Mouse (Mus musculus) activated CD4-positive, CD25-positive, alpha-beta regulatory T cell, adult 4 months (primary cell): ENCODE measurements around the gene Ppa1. TPM values are rescaled to one million over a fixed set of nuclear protein-coding genes. Genes with fewer than 3 reads are reported as not detected.

Experiments used
- ATAC-seq: one replicate; pipeline ENCODE4 v1.8.0; 2017
- polyA plus RNA-seq, 2 experiments: library from polyadenylated mRNA; unstranded; fragments of 100-300 nt; shearing (Covaris generic); gene quantifications; one replicate each; pipeline ENCODE4 v1.2.1; 2017

Gene Ppa1
- polyA plus RNA-seq, 2 experiments from 2014 or later, result 69.2 to 88.9 TPM

DNA sequence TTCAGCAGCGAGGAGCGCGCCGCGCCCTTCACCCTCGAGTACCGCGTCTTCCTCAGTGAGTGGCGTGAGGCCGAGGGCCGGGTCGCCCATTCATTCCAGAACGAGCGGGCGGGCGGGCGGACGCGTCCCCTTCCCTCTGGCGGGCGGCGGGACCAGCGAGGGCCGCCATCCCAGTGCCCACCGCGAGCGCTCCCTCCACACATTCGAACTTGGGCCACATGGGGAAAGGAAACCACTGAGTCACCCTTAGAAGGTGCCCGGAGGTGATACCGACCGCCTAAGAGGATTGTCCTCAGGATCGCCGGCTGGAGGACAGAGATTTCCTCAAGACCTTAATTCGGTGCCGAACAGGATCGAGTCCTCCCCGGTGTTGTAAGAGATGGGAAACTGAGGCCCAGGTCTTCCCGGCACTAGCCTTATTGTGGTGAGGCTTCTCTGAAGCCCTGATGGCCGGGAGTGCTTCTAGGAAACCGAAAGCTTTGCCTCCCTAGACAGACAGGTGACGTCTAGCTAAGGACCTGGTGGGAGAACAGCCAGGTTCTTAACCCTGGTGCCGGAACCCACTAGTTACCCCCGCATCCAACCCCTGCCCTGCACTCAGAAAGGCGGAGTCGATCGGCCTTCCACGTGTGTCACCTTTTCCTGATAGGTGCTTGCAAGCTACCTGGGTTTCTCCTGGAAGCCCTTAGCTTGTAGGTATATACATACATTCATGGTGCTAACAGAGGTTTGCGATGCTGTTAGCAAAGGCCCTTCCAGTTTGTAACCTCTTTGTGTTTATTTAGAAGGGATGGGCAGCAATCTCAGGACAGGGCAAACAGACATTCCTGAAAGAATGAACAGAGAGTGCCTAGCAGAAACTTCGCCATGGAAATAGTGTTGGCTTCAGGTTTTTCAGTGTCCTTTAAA is 639 bp downstream of the Ppa1 start:
- peak; percentile 49 for ATAC-seq

DNA sequence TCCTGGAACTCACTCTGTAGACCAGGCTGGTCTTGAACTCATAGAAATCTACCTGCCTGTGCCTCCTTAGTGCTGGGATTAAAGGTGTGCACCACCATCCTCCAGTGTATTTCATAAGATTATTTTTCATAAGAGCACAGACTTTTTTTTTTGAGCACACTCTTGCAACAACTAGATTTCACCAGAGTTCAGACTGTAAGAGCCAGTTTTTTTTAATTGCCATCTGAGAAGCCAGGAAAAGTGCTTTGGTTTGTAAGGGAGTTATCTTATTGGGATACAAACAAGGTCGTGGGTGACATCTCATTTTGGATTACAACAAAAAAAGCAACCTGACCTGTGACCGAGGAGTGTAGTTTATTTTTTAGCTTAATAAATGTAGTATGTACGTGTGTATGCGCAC is 5.8 kb downstream of the Ppa1 start:
- ATAC-seq, result no peak

DNA sequence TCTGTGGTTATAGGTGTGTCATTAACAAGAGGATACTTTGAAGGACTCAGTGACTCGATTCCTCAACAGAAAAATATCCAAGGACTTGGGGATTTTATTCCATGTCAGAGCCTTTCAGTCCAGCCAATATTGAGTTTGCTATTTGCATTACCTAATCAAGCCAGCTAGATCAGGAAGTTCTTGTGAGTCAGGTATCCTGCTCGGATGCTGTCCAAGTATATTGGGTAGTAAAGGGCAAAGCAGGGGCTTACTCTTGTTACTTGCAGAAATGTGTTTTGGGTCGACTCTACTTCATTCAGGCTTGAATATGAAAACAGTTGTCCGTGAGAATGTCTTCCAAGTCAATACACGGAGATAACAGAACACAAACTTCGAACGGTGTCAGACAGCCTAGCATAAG is 6.3 kb downstream of the Ppa1 start:
- no peak for ATAC-seq

GRCm38 (mm10) chr10:61655188-61655587 is 6.8 kb downstream of the Ppa1 start:
- ATAC-seq, result no peak

GRCm38 (mm10) chr10:61656928-61657882 is 8.9 kb downstream of the Ppa1 start:
- ATAC-seq, result no peak

DNA sequence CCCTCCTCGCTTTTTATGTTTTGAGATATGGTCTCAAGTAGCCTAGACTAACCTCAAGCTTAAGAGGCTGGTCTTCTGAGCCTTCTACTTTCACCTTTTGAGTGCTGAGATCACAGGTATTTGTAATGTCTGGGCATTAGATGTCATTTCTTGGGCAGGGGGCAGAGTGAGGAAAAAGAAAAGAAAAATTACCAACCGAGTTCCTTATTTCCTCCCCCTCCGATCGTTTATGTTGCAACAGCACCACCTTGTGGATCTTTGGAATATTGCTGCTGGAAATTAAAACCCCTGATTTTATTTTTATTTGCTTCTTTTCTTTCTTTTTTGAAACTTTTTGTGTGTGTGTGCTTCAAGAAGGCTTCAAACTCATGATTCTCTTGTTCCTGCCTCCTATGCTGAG is 9.6 kb downstream of the Ppa1 start:
- peak; percentile 56 for ATAC-seq

GRCm38 (mm10) chr10:61661887-61662286 is 13.5 kb downstream of the Ppa1 start:
- ATAC-seq, result no peak

GRCm38 (mm10) chr10:61662391-61662988 is 14.1 kb downstream of the Ppa1 start:
- ATAC-seq, result no peak

DNA sequence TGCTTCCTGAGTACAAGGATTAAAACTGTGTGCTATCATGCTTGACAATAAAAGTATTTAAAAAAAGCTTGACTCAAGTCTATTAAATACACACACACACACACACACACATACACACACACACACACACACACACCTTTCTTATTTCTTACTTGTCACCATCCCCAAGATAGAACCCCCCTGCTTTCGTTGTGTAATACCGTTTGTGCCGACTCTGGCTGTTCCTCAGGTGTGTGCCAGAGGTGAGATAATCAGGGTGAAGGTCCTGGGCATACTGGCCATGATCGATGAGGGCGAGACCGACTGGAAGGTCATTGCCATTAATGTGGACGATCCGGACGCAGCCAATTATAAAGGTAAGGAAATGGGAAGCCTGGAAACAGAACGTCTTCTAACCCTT is 16.8 kb downstream of the Ppa1 start:
- ATAC-seq, result no peak

DNA sequence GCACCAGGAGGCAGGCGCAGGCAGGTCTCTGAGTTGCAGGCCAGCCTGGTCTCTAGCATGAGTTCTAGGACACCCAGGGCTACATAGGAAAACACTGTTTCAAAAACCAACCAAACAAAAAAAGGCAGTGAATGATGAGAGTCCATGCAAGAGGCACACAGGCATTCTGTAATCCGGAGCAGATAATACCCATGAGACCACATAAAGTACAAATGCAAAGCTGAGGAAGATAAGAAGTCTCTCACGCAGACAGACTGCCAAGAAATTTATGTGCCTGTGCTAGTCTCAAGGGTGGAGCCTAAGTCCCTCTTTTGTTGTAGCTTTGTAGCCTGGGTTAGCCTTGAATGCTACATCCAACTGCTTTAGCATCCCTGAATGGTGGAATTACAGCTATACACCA is 17.3 kb downstream of the Ppa1 start:
- ATAC-seq, result no peak

- ATAC-seq, result no peak
Observed at GRCm38 (mm10) chr10:61669289-61669688, 20.9 kb downstream of the Ppa1 start.

DNA sequence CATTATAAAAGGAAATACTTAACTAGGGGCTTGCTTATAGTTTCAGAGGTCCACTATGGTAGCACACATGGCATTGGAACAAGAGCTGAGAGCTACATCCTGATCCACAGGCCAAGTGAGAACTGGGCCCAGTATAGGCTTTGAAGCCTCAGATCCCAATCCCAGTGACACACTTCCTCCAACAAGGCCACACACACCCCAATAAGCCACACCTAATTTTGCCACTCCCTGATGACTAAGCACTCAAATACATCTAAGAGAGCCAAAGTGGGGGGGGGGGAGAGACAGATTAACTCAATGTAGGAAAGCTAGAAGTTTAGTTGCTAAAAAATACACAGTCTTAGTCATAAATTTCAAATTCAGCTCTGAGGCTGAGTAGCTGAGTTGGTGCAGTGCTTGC is 21.5 kb downstream of the Ppa1 start:
- ATAC-seq, result no peak

- no peak for ATAC-seq
Observed at GRCm38 (mm10) chr10:61670758-61671157, 22.4 kb downstream of the Ppa1 start.

- peak; percentile 9 for ATAC-seq
Observed at GRCm38 (mm10) chr10:61675935-61676334, 27.6 kb downstream of the Ppa1 start.

DNA sequence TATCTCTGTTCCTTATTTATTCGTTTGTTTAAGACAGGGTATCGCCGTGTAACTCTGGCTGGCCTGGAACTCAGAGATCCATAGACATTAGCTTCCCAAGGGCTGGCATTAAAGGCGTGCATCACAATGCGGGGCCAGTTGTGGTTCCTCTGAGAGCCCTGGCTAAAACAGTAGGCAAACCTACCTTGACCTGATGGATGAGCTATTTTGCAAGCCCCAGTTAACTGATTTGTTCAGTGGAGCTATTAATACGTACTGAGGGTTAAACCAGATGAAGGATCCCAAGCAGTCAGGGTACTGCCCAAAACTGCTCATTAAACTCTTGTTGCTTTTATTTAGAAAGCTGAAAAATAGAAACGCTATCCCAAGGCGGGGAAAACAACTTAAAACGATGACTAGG is 31.2 kb downstream of the Ppa1 start:
- ATAC-seq, result no peak

DNA sequence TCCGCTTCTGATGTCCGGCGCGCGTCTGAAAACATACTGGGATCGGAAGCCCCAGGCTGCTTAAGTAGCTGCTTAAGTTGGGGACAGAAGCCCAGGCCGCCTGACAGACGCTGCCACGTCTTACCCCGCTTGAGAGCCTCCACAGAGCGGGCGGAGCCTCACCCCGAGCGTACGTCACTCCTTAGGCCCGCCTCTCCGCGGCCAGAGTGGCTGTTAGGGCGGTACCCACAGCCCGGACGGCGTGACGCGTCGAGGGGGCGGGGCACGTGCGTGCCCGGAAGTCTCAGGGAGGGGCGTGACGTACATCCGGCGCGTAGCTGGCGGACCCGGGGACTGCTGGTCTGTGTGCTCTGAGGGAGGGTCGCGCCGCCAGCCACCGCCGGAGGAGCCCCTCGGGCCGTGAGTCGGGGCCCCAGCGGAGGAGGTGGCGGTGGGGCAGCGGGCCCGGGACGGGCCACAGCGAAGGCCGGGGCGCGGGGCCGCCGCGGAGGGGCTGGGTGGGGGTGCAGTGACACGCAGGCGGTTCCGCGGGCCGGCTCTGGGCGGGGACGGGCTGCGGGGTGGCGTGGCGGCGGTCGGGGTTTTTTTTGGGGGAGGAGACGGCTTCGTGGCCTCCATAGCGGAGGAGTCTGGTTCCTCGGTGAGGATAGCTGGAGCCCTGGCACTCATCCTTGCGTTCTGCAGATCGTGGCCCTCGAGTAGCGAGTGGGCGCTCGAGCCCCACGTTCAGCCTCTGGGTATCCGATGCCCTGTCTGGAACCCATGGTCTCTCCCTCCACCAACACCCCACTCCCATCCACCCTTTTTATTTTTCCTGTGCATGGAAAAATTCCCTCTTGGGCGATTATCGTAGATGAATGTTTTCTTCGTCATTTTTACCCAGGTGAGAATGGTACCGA is 31.9 kb downstream of the Ppa1 start, which contains the start of gene Sar1a:
Sar1a (plus strand) TSS at position 285 of the 899 bp plus-strand sequence.
- ATAC-seq, result peak; percentile 97

GRCm38 (mm10) chr10:61689405-61689804 is 41.1 kb downstream of the Ppa1 start:
- ATAC-seq, result no peak

DNA sequence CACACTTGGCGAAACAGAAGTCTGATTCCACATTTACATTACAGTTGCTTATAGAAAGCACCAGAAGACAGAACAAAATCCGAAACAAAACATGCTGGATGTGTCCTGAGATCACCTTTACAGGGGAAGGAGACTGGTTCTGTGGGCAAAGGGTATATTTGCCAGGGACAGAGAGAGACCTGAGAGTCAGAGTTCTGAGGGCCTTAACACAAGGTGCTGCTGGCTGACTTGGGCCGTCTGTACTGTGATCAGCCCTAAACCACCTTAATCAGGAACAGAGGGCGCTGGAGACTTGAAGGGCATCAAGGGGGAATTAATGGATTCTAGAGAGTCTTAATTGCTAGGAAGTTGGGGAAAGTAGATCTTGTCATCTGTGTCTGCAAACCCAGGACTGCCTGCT is 45.2 kb downstream of the Ppa1 start:
- ATAC-seq, result no peak

- ATAC-seq, result peak; percentile 98
Observed at GRCm38 (mm10) chr10:61694870-61695670, 46.7 kb downstream of the Ppa1 start, which contains the start of gene Tysnd1. Gene Tysnd1, plus strand, starts transcription at chr10:61695514.

DNA sequence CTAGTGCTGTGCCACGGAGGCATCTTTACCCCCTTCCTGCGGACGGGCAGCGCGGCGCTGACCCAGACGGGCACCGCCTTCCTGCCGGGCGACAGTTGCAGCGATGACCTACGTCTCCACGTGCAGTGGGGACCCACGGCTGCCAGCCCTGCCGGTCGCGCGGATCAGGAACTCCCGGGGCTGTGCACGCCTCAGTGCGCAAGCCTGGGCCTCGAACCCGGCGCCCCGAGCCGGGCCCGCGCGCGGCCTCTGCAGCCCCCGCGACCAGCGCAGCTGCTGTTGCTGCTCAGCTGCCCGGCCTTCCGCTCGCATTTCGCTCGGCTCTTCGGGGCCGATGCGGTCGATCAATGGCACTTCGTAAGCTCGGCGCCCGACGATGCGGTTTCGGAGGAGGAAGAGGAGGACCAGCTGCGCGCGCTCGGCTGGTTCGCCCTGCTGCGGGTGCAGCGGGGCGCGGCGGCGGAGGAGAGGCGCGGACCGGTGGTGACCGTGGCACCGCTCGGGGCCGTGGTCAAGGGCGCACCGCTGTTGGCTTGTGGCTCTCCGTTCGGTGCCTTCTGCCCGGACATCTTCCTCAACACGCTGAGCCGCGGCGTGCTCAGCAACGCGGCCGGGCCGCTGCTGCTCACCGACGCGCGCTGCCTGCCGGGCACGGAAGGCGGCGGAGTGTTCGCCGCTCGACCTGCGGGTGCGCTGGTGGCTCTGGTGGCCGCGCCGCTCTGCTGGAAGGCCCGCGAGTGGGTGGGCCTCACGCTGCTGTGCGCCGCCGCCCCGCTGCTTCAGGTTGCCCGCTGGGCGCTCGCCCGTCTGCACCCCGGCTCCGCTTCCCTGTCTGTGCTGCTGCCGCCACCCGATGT is 47.6 kb downstream of the Ppa1 start:
- ATAC-seq, result peak; percentile 15
